Mouse (Mus musculus) stomach, postnatal 0 days (tissue): ENCODE measurements around the gene Stat2. TPM values are rescaled to one million over a fixed set of nuclear protein-coding genes. Genes with fewer than 3 reads are reported as not detected.

Experiments
- ATAC-seq: fragments of 200-750 bp; cut with Nextera tagmentation; 2 replicates; pipeline ENCODE4 v1.8.0; 2017; ENCODE audit not compliant: low FRiP score, low TSS enrichment
- DNase-seq: peaks from one replicate; pipeline ENCODE4 v3.0.0-alpha.2; 2016; ENCODE audit warnings: low spot score
- H3K27ac ChIP-seq: fragments of 300-500 bp; sonication (generic); replicated peaks from 2 replicates; pipeline ENCODE4 v1.5.1; 2014; ENCODE audit warnings: mild to moderate bottlenecking, control low read depth
- H3K27me3 ChIP-seq: fragments of 300-500 bp; sonication (generic); 2 replicates; pipeline ENCODE4 v1.6.1; 2014; ENCODE audit warnings: low read length; ENCODE audit not compliant: control insufficient read depth, insufficient read depth
- H3K36me3 ChIP-seq: fragments of 300-500 bp; sonication (generic); 2 replicates; pipeline ENCODE4 v1.6.1; 2014; ENCODE audit warnings: low read length, mixed read lengths; ENCODE audit not compliant: control insufficient read depth, insufficient read depth
- H3K4me1 ChIP-seq: fragments of 300-500 bp; sonication (generic); replicated peaks from 2 replicates; pipeline ENCODE4 v1.6.1; 2014; ENCODE audit warnings: antibody characterized with exemption; ENCODE audit not compliant: control insufficient read depth, insufficient read depth
- H3K4me2 ChIP-seq: fragments of 300-500 bp; sonication (generic); replicated peaks from 2 replicates; pipeline ENCODE4 v1.6.1; 2014; ENCODE audit warnings: low read depth, mild to moderate bottlenecking, control low read depth, moderate library complexity
- H3K4me3 ChIP-seq: fragments of 300-500 bp; sonication (generic); 2 replicates; pipeline ENCODE4 v1.5.1; 2014; ENCODE audit warnings: low read depth, low read length, control low read depth
- H3K9ac ChIP-seq: fragments of 300-500 bp; sonication (generic); 2 replicates; pipeline ENCODE4 v1.6.1; 2014; ENCODE audit warnings: mild to moderate bottlenecking, low read length, control low read depth, mixed read lengths
- H3K9me3 ChIP-seq: fragments of 300-500 bp; sonication (generic); 2 replicates; pipeline ENCODE4 v1.6.1; 2016; ENCODE audit warnings: low read length; ENCODE audit not compliant: control insufficient read depth
- CTCF ChIP-seq: IDR thresholded peaks from 2 replicates; pipeline ENCODE4 v1.5.1; 2016; ENCODE audit warnings: antibody characterized with exemption, low read depth, mild to moderate bottlenecking, moderate library complexity
- EP300 ChIP-seq: optimal IDR thresholded peaks from 2 replicates; pipeline ENCODE3; 2016; ENCODE audit warnings: antibody characterized with exemption
- WGBS: fragments of 180-500 bp; shearing (Covaris S2); extraction: QIAGEN DNeasy Blood & Tissue Kit; methylation state at CpG from one replicate; pipeline ENCODE4 v1.1.7; 2014; 5-methylcytosine and 5-hydroxymethylcytosine counted together
- polyA plus RNA-seq: library from polyadenylated mRNA; unstranded; fragments of >200 nt; fragmentation: Nextera tagmentation; extraction: Ambion mirVana; gene quantifications from 2 replicates; pipeline ENCODE4 v1.2.1, GENCODE M21; 2015

The Stat2 gene
- polyA plus RNA-seq, 1 experiment from 2014 or later, result 7.8 TPM

GRCm38 (mm10) chr10:128338948-128339347 lies 68.6 kb downstream of the Stat2 start:
- Histone ChIP-seq H3K4me2 (peak overlapping the region; percentile 85), H3K36me3 (no peaks in the 10 kb centered on the region), H3K9me3 (no peaks in the 10 kb centered on the region), H3K27me3 (no peaks in the 10 kb centered on the region), H3K9ac (peak overlapping the region; percentile 89; the same call in 1 of the 2 replicates), H3K27ac (peak overlapping the region; percentile 97; the same call in 1 of the 2 replicates), H3K4me1 (peaks cover 3% of the 10 kb centered on the region; the same call in 1 of the 2 replicates), H3K4me3 (peak overlapping the region; percentile 84)
- ATAC-seq (no peak), DNase-seq (no peak)
- 44% methylated on average over 2 of the region's 2 CpGs for WGBS
- TF ChIP-seq CTCF, result no peak
- TF ChIP-seq EP300, result no peak

GRCm38 (mm10) chr10:128340257-128340656 lies 69.9 kb downstream of the Stat2 start:
- 80% methylated on average over 2 of the region's 2 CpGs for WGBS

More at GRCm38 (mm10) chr10:128340257-128340656, 69.9 kb downstream of the Stat2 start:
- no peaks in the 10 kb centered on the region for H3K9me3 ChIP-seq
- peak overlapping the region; percentile 18; the same call in 1 of the 2 replicates for H3K9ac ChIP-seq
- H3K36me3 ChIP-seq, result no peaks in the 10 kb centered on the region
- DNase-seq (no peak), ATAC-seq (no peak)
- no peak overlapping the region for H3K27ac ChIP-seq
- no peak overlapping the region for H3K4me3 ChIP-seq
- H3K27me3 ChIP-seq, result no peaks in the 10 kb centered on the region
- TF ChIP-seq CTCF (peak; percentile 64), EP300 (no peak)
- H3K4me1 ChIP-seq, result peaks cover 3% of the 10 kb centered on the region; the same call in 1 of the 2 replicates
- no peak overlapping the region for H3K4me2 ChIP-seq

Other genes with a start within 250 kb of the Stat2 start
- gene Naca, start 235.0 kb upstream of the Stat2 start, polyA plus RNA-seq, result 618 and 628 TPM in 2 replicates
- 297 and 316 TPM in 2 replicates for gene Ptges3, start 211.6 kb upstream of the Stat2 start, polyA plus RNA-seq
- 2,044 and 2,075 TPM in 2 replicates for gene Atp5b, start 187.3 kb upstream of the Stat2 start, polyA plus RNA-seq
- gene Baz2a, start 179.0 kb upstream of the Stat2 start, polyA plus RNA-seq, result 5.5 and 7.9 TPM in 2 replicates
- 15.5 and 17.0 TPM in 2 replicates for gene Rbms2, start 90.3 kb upstream of the Stat2 start, polyA plus RNA-seq
- 0.53 and 0.64 TPM in 2 replicates for gene Gls2, start 76.1 kb upstream of the Stat2 start, polyA plus RNA-seq
- 25.6 and 26.1 TPM in 2 replicates for gene Spryd4, start 58.8 kb upstream of the Stat2 start, polyA plus RNA-seq
- gene Mip, start 44.7 kb upstream of the Stat2 start, polyA plus RNA-seq, result not detected in 2 replicates
- 8.9 and 10.5 TPM in 2 replicates for gene Timeless, start 38.5 kb upstream of the Stat2 start, polyA plus RNA-seq
- 0.13 TPM in 1 of 2 replicates, not detected in the other for gene Apon, start 16.5 kb upstream of the Stat2 start, polyA plus RNA-seq
- gene Apof, start 1.9 kb upstream of the Stat2 start, polyA plus RNA-seq, result 1.1 and 2.5 TPM in 2 replicates
- 0.33 and 0.35 TPM in 2 replicates for gene Il23a, start 28.2 kb downstream of the Stat2 start, polyA plus RNA-seq
- 12.6 and 14.1 TPM in 2 replicates for gene Pan2, start 32.8 kb downstream of the Stat2 start, polyA plus RNA-seq
- gene Cnpy2, start 51.9 kb downstream of the Stat2 start, polyA plus RNA-seq, result 214 and 218 TPM in 2 replicates
- 152 and 158 TPM in 2 replicates for gene Cs, start 67.2 kb downstream of the Stat2 start, polyA plus RNA-seq
- 12.9 and 13.8 TPM in 2 replicates for gene Coq10a, start 98.4 kb downstream of the Stat2 start, polyA plus RNA-seq
- 2.9 and 4.3 TPM in 2 replicates for gene Ankrd52, start 106.6 kb downstream of the Stat2 start, polyA plus RNA-seq
- 0.75 and 0.76 TPM in 2 replicates for gene Slc39a5, start 130.7 kb downstream of the Stat2 start, polyA plus RNA-seq
- gene Nabp2, start 140.9 kb downstream of the Stat2 start, polyA plus RNA-seq, result 53.5 and 54.4 TPM in 2 replicates
- 18.9 and 20.1 TPM in 2 replicates for gene Rnf41, start 141.1 kb downstream of the Stat2 start, polyA plus RNA-seq
- gene Smarcc2, start 188.7 kb downstream of the Stat2 start, polyA plus RNA-seq, result 21.4 and 26.6 TPM in 2 replicates
- gene Myl6, start 223.6 kb downstream of the Stat2 start, polyA plus RNA-seq, result 2,935 and 3,187 TPM in 2 replicates
- gene Myl6b, start 228.1 kb downstream of the Stat2 start, polyA plus RNA-seq, result 2.2 and 2.6 TPM in 2 replicates